Mouse (Mus musculus): Measurements from ENCODE around the gene Psmg1.

DNA sequence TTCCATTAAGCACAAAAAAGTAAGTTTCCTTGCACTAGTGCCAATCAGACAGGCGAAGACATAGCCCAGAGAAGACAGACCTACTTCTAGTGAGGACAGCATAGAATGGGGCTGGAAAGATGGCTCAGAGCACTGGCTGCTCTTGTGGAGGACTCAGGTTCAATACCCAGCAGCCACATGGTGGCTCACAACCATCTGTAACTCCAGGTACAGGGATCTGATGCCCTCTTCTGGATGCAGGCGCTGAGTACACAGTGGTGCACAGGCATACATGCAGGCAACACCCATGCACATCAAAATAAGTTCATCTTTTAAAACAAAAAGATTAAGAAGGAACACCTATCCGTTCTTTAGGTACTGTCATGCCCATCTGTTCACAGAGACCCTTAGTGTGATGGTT lies 36.4 kb downstream of the Psmg1 start:
- TF ChIP-seq CTCF (IDR thresholded peaks at IDR 0.05; ENCODE audit: low read depth) = no peak
- TF ChIP-seq EP300 (optimal IDR thresholded peaks at IDR 0.05) = no peak

Data from stomach, postnatal 0 days (tissue).